Mouse (Mus musculus): ENCODE measurements around the gene Mef2b.

GRCm38 (mm10) chr8:70211275-70211674 lies 71.8 kb downstream of the Mef2b start:
- TF ChIP-seq CTCF (IDR thresholded peaks at IDR 0.05; ENCODE audit: extremely low read depth, insufficient read depth, insufficient read length, insufficient replicate concordance): no peak
- no peak for TF ChIP-seq POLR2A (IDR thresholded peaks at IDR 0.05; ENCODE audit: low read depth, low read length)
